Mouse (Mus musculus): ENCODE measurements around the gene Dcaf6. TPM values are rescaled to one million over a fixed set of nuclear protein-coding genes. Genes with fewer than 3 reads are reported as not detected.
A peak's percentile ranks its signal among the peaks of the same experiment; 100 is the strongest.

The Dcaf6 gene
- total and polyA plus RNA-seq, 2 experiments from 2014 or later: 19.9 to 38.4 TPM

DNA sequence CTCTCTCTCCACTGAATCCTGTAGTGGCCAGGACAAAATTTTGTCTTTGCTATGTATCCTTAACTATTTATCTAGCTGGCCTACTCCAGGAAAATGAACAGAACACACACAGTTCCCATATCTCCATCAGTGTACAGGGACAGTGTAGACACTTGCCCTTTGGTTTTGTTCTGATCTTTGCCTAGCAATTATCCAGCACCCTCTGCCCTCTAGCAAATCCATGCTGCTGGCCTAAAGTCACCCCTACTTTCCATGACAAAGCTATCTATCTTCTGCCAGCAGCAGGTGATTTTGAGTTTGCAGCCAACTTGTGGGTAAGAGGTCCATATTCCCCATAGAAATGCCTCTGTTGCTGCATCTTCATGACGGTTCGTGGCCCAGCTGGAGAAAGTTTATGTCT lies 132.9 kb downstream of the Dcaf6 start:
- H3K27ac ChIP-seq (ENCODE audit: low read depth, low read length): no peak overlapping the region
- peaks cover 33% of the 10 kb centered on the region for H3K36me3 ChIP-seq (ENCODE audit: insufficient read depth, low read length)
- no peak overlapping the region for H3K4me3 ChIP-seq (ENCODE audit: low read depth, low read length)
- no peak overlapping the region for H3K4me2 ChIP-seq (ENCODE audit: low read depth, low read length, poor library complexity, severe bottlenecking)
- H3K27me3 ChIP-seq (ENCODE audit: insufficient read depth, low read length): no peaks in the 10 kb centered on the region
- no peak for TF ChIP-seq CTCF (IDR thresholded peaks at IDR 0.05)
- no peak overlapping the region for H3K9ac ChIP-seq (replicated peaks; ENCODE audit: low read length, poor library complexity, severe bottlenecking)
- ATAC-seq (ENCODE audit: low FRiP score) (no peak), DNase-seq (ENCODE audit: low spot score) (no peak)
- no peaks in the 10 kb centered on the region for H3K9me3 ChIP-seq (ENCODE audit: low read length)
- WGBS: 78% methylated on average over 2 of the region's 2 CpGs
- no peaks in the 10 kb centered on the region for H3K4me1 ChIP-seq (ENCODE audit: insufficient read depth, low read length)

DNA sequence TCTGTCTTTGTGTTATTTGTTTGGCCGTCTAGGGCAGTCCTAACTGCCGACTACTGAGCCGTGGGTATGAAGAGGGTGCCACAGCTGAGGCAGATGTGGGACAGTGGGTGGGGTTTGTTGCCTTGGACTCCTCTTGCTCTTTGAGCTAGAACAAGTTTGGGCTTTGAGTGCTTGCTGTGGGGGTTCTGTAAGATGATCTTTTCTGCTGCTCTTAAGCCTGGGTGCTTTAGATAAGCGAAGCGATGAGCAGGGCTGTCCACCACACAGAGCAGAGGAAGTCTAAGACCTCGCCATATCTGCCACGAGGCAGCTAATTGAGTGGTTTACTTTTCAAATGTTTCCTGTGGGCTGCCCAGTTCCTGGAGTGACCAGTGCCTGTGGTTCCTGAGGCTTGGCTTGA lies 137.3 kb downstream of the Dcaf6 start:
- Histone ChIP-seq H3K9ac (replicated peaks; ENCODE audit: low read length, poor library complexity, severe bottlenecking) (no peak overlapping the region), H3K27ac (ENCODE audit: low read depth, low read length) (no peak overlapping the region), H3K4me1 (ENCODE audit: insufficient read depth, low read length) (no peaks in the 10 kb centered on the region), H3K9me3 (ENCODE audit: low read length) (no peaks in the 10 kb centered on the region), H3K4me2 (ENCODE audit: low read depth, low read length, poor library complexity, severe bottlenecking) (no peak overlapping the region), H3K27me3 (ENCODE audit: insufficient read depth, low read length) (no peaks in the 10 kb centered on the region), H3K4me3 (ENCODE audit: low read depth, low read length) (no peak overlapping the region), H3K36me3 (ENCODE audit: insufficient read depth, low read length) (peaks cover 58% of the 10 kb centered on the region)
- WGBS: 81% methylated on average over 7 of the region's 7 CpGs
- DNase-seq (ENCODE audit: low spot score) (no peak), ATAC-seq (ENCODE audit: low FRiP score) (no peak)
- no peak for TF ChIP-seq CTCF (IDR thresholded peaks at IDR 0.05)

GRCm38 (mm10) chr1:165321891-165322290 lies 138.4 kb downstream of the Dcaf6 start:
- WGBS: 84% methylated on average over 7 of the region's 7 CpGs
- Histone ChIP-seq H3K9ac (replicated peaks; ENCODE audit: low read length, poor library complexity, severe bottlenecking) (no peak overlapping the region), H3K4me3 (ENCODE audit: low read depth, low read length) (no peak overlapping the region), H3K9me3 (ENCODE audit: low read length) (no peaks in the 10 kb centered on the region), H3K27ac (ENCODE audit: low read depth, low read length) (no peak overlapping the region), H3K27me3 (ENCODE audit: insufficient read depth, low read length) (no peaks in the 10 kb centered on the region), H3K36me3 (ENCODE audit: insufficient read depth, low read length) (peaks cover 61% of the 10 kb centered on the region), H3K4me1 (ENCODE audit: insufficient read depth, low read length) (no peaks in the 10 kb centered on the region), H3K4me2 (ENCODE audit: low read depth, low read length, poor library complexity, severe bottlenecking) (no peak overlapping the region)
- DNase-seq (ENCODE audit: low spot score) (no peak), ATAC-seq (ENCODE audit: low FRiP score) (no peak)
- no peak for TF ChIP-seq CTCF (IDR thresholded peaks at IDR 0.05)

DNA sequence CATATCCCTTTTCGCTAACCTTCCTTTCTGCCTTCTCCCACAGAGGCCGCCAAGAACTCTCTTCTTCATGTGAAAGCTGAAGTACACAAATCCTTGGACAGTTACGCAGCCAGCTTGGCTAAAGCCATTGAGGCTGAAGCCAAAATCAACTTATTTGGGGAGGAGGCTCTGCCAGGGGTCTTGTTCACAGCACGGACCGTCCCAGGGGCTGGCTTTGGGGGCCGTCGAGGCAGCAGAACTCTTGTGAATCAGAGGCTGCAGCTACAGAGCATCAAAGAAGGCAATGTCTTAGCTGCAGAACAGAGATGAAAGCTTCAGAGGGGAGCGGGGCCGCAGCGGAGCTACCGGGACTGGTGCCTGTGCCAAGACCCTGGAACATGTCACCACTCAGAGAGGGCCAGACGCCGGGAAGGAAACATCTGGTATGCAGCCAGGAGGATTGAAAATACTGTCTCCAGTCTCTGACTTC lies 138.8 kb downstream of the Dcaf6 start:
- no peak for ATAC-seq (ENCODE audit: low FRiP score)
- Histone ChIP-seq H3K9ac (replicated peaks; ENCODE audit: low read length, poor library complexity, severe bottlenecking) (no peak overlapping the region), H3K4me3 (ENCODE audit: low read depth, low read length) (no peak overlapping the region), H3K9me3 (ENCODE audit: low read length) (no peaks in the 10 kb centered on the region), H3K27ac (ENCODE audit: low read depth, low read length) (no peak overlapping the region), H3K4me2 (ENCODE audit: low read depth, low read length, poor library complexity, severe bottlenecking) (no peak overlapping the region), H3K36me3 (ENCODE audit: insufficient read depth, low read length) (peaks cover 61% of the 10 kb centered on the region), H3K4me1 (ENCODE audit: insufficient read depth, low read length) (no peaks in the 10 kb centered on the region), H3K27me3 (ENCODE audit: insufficient read depth, low read length) (no peaks in the 10 kb centered on the region)
- DNase-seq (ENCODE audit: low spot score): peak; percentile 41
- 82% methylated on average over 13 of the region's 13 CpGs for WGBS
- no peak for TF ChIP-seq CTCF (IDR thresholded peaks at IDR 0.05)

DNA sequence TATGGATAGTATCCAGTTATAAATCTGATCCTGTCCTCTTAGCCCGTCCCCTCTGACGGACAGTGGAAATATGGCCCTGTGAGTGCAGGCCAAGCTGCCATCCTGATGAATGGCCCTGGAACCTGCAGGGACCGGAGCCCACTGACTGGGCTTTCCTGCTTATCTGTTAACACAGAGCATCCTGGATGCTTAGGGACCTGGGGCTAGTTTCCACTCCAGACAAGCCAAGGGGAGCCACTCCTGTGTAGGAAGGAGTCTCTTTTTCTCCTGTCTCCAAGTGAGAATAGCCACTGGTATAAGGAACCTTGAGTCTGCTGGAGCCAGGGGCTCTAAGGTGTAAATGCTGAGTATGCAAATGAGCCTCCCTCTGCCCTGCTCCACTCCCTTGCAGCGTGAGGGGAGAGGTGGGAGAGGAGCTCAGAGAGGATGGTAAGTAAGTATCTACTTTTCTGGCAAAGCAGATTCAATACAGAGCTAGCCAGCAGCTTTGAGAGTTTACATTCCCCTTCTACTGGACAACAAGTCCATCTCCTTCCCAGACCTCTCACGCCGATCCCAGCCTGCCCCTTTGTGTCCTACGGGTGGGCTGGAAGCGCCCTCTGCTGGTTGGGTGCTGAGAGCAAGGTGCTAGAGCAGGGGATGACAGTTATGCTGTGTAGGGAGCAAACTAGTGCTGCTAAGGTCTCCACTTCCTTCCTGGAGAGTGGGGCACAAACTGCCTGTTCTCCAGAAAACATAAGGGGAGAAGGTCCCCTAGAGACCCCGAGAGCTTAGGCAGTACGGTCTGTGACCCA lies 139.9 kb downstream of the Dcaf6 start:
- H3K4me1 ChIP-seq (ENCODE audit: insufficient read depth, low read length): no peaks in the 10 kb centered on the region
- peaks cover 56% of the 10 kb centered on the region for H3K36me3 ChIP-seq (ENCODE audit: insufficient read depth, low read length)
- no peak overlapping the region for H3K9ac ChIP-seq (replicated peaks; ENCODE audit: low read length, poor library complexity, severe bottlenecking)
- H3K4me2 ChIP-seq (ENCODE audit: low read depth, low read length, poor library complexity, severe bottlenecking): no peak overlapping the region
- DNase-seq (ENCODE audit: low spot score): peak; percentile 67
- 49% methylated on average over 10 of the region's 10 CpGs for WGBS
- TF ChIP-seq CTCF (IDR thresholded peaks at IDR 0.05): peak; percentile 82
- H3K27ac ChIP-seq (ENCODE audit: low read depth, low read length): 0 out of 2 replicates have a peak overlapping the region, but pooled peaks have one; percentile 6
- ATAC-seq (ENCODE audit: low FRiP score): peak; percentile 68; the same call in 1 of the 2 replicates
- H3K4me3 ChIP-seq (ENCODE audit: low read depth, low read length): no peak overlapping the region
- no peaks in the 10 kb centered on the region for H3K9me3 ChIP-seq (ENCODE audit: low read length)
- no peaks in the 10 kb centered on the region for H3K27me3 ChIP-seq (ENCODE audit: insufficient read depth, low read length)

- no peaks in the 10 kb centered on the region for H3K4me1 ChIP-seq (ENCODE audit: insufficient read depth, low read length)
- WGBS: 42% methylated on average over 11 of the region's 11 CpGs
- TF ChIP-seq CTCF (IDR thresholded peaks at IDR 0.05): no peak
- H3K4me3 ChIP-seq (ENCODE audit: low read depth, low read length): no peak overlapping the region
- H3K36me3 ChIP-seq (ENCODE audit: insufficient read depth, low read length): peaks cover 46% of the 10 kb centered on the region
- H3K4me2 ChIP-seq (ENCODE audit: low read depth, low read length, poor library complexity, severe bottlenecking): no peak overlapping the region
- DNase-seq (ENCODE audit: low spot score): no peak
- H3K9me3 ChIP-seq (ENCODE audit: low read length): no peaks in the 10 kb centered on the region
- H3K9ac ChIP-seq (replicated peaks; ENCODE audit: low read length, poor library complexity, severe bottlenecking): no peak overlapping the region
- no peaks in the 10 kb centered on the region for H3K27me3 ChIP-seq (ENCODE audit: insufficient read depth, low read length)
- no peak overlapping the region for H3K27ac ChIP-seq (ENCODE audit: low read depth, low read length)
- no peak for ATAC-seq (ENCODE audit: low FRiP score)
Observed at GRCm38 (mm10) chr1:165316361-165316760, 143.9 kb downstream of the Dcaf6 start.

All from midbrain, postnatal 0 days (tissue).